Mouse (Mus musculus) CD4-positive, CD25-positive, alpha-beta regulatory T cell, adult 9 weeks (primary cell): ENCODE results near the gene Ccs. TPM values are rescaled to one million over a fixed set of nuclear protein-coding genes. Genes with fewer than 3 reads are reported as not detected.

Experiments used
- polyA plus RNA-seq: library from polyadenylated mRNA; unstranded; fragments of 100-300 nt; shearing (Covaris generic); gene quantifications from one replicate; pipeline ENCODE4 v1.2.1, GENCODE M21; 2017

Ccs gene
- polyA plus RNA-seq, result 165 TPM

DNA sequence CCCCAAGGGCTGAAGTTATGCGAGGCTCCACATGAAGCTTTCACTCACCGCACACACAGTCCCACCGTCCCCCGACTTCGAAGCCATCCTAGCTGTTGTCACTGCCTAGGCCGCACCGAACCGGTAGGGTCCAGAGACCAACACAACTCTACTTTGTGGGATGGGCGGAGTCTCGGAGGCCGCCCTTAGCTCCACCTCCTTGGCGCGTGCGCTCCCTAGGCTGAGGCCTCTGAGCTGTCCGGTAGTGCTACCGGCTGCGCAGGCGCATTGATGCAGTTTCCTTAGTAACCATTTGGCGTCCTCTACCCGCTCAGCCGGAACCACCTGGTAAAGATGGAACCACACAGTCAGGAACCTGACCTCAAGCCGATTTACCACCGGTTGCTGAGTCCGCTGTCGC is at the start of gene Ccs, which contains the start of gene Ccdc87:
Gene Ccs (minus strand): TSS at position 184 of the 400 bp plus-strand sequence.
Gene Ccdc87 (plus strand): TSS at position 218 of the 400 bp plus-strand sequence.

DNA sequence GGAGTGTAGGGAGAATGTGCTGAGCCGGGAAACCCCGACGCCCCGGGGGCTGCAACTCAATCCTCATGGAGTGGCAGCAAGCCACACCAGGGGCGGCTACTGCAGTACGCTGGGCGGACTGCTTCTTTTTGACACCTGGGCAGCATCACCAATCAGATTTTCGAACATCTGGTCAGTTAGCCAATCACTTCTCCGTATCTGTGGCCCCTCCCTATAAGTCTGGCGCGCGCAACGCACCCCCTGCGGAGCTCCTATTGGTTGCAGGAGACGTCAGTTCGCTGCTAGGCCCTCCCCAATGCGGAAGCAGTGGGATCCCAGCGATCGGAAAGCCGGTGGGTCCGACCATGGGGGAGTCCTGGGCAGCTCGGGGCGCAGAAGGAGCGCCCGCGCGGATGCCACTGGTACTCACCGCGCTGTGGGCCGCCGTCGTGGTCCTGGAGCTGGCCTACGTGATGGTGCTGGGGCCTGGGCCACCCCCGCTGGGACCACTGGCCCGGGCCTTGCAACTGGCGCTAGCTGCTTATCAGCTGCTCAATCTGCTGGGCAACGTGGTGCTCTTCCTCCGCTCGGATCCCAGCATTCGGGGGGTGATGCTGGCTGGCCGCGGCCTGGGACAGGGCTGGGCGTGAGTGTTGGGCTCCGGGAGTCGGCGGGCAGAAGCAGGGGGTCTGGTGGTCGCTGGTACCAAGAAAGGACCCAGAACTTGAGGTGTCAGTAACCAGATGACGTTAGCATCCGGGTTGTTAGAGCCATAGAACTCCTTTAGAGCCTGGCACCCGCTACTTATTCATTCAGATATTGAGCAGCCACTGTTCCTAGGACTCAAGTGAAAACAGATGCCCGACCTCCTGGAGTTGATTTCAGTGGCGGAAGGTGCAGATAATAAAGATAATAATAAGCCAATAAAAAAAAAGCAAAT is 39.5 kb upstream of the Ccs start, which contains the start of gene Zdhhc24:
Gene Zdhhc24 (plus strand): TSS at position 264 of the 919 bp plus-strand sequence.

DNA sequence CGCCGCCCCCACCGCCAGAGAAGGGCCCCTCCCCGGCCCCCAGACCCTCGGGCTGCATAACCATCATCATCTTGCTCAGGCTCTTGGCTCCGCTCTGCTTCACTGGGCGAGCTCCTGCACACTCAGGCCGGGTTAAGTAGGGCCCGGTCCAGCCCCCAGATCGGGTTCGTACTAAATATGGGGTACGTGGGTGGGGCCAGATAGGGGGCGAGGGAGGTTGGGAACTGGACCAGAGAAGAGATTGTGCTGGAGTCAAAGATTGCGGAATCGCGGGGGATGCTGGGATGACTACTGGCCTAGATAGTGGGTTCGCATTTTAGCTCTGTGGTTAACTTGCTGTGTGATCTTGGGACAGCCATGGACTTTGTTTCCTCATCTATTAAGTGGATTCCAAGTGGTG is 38.7 kb upstream of the Ccs start, which contains the start of gene Actn3:
Gene Actn3 (minus strand): TSS at position 125 of the 400 bp plus-strand sequence.

DNA sequence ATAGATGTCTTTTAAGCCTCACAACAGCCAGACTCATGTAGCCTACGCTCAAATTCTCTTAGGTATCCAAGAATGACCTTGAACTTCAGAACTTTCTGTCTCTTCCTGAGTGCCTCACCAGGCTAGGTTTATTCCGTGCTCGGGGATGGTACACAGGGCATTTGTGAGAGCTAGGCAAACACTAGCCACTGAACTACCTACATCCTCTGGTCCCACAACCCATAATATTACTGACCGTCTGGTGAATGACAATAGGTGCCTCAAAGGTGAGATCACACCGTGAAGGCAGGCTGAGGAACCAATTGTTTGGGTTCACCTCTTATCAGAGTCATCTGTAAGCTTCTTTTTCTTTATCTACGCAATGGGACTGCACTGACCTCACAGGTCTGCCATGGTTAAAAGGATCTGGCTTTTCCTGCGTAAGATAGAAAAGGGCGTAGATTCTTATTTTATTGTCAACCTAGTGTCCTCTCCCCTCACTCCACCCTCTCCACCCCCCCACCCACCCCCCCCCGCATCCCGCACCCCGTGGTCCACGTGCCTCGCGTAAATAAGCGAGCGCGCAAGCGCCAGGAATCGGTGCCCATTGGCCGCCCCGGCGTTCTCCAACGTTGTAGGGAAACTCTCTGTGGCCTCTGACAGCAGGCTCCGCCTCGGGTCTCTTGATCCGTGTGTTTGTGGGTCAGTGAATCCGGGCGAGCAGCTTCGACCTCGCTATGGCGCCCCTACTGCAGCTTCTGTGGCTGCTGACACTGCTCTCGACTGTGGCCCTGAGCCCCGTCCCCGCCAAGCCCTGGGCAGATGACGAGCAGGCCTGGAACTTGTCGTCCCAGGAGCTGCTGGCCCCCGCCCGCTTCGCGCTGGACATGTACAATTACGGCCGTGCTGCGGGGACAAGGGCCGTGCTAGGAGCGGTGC is 15.7 kb upstream of the Ccs start, which contains the start of gene Ctsf:
Gene Ctsf (plus strand): TSS at position 579 of the 918 bp plus-strand sequence.

DNA sequence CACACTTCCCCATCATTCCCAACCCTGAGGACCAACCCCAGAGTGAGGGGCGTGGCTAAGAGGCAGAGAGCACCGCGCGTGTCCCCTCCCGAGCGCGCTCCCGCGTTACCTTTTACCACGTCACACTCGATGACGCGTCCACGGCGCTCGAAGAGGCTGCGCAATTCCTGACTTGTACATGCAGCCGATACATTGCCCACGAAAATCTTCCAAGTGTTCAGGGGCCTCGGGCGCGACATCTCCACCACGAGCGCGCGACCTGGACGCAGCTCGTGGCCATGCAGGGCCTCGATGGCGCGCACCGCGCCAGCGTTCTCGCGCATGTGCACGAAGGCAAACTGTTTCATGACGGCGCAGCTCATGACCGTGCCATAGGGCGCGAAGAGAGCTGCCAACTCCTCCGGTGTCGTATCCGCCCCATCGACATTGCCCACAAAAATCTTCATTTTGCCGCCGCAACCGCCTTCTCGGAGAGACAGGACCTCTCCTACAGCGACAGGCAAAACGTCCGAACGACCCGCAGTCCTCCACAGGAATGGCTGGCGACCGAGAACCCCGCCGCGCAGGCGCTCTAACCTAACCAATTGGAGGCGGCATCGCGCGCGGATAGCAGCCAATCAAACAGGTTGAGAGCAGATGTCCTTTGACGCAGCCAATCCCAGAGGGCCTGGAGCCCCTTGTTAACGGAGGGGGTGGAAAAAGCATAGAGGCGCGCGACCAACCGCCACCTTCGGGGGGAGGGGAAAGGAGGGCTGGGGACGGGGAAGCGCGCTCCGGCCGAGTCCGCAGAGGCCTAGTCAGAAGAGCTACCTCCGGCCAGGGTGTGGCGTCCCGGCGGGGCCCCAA is 27.8 kb downstream of the Ccs start, which contains the start of the genes Gm21992 and Rbm14:
Gene Gm21992 (minus strand): TSS at position 550 of the 846 bp plus-strand sequence.
Gene Rbm14 (minus strand): TSS at position 572 of the 846 bp plus-strand sequence.

DNA sequence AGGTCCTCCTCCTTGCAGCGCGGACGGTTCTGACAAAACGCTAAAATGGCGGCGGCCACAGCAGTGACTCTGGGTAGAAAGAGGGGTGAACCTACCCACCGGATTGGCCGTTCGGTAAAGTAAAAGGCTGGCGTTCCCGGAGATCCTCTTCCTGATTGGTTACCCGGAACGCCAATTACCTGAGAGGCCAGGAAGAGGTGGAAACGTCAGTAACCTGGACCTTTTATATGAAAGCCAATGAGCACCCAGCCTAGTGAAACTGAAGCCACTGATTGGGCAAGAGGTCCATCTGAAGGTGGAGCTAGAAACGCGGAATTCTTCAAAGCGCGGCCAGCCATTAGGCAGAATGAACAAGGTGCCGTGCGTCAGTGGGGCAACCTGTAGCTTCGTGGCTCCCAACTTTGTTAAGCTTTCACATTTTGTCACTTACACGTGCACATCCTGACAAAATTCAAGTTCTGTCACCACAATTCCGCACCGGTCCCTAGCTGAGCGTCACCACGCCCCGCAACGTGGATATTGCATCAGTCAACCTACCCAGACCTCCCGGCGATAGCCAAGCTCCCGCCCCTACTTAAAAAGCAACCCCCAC is 45.2 kb downstream of the Ccs start, which contains the start of gene Rbm4:
Gene Rbm4 (minus strand): TSS at position 71 of the 592 bp plus-strand sequence.

Other genes with a start within 250 kb of the Ccs start
- gene Lrfn4, start 223.7 kb downstream of the Ccs start, polyA plus RNA-seq, result 0.12 TPM
- gene Rce1, start 213.7 kb downstream of the Ccs start, polyA plus RNA-seq, result 51.1 TPM
- gene Gm960, start 140.7 kb downstream of the Ccs start, polyA plus RNA-seq, result not detected
- 0.55 TPM for gene Sptbn2, start 128.2 kb downstream of the Ccs start, polyA plus RNA-seq
- gene Rbm4b, start 82.8 kb downstream of the Ccs start, polyA plus RNA-seq, result 52.1 TPM
- 58.4 TPM for gene Rbm4, start 45.4 kb downstream of the Ccs start, polyA plus RNA-seq
- 28.0 TPM for gene Gm21992, start 27.7 kb downstream of the Ccs start, polyA plus RNA-seq
- 67.0 TPM for gene Rbm14, start 27.7 kb downstream of the Ccs start, polyA plus RNA-seq
- gene Ccdc87, start within 50 bp of the Ccs start, polyA plus RNA-seq, result 0.09 TPM
- gene Ctsf, start 15.8 kb upstream of the Ccs start, polyA plus RNA-seq, result 4.7 TPM
- 0.12 TPM for gene Actn3, start 38.6 kb upstream of the Ccs start, polyA plus RNA-seq
- 5.9 TPM for gene Zdhhc24, start 39.3 kb upstream of the Ccs start, polyA plus RNA-seq
- gene Bbs1, start 67.3 kb upstream of the Ccs start, polyA plus RNA-seq, result 0.76 TPM
- 136 TPM for gene Dpp3, start 89.0 kb upstream of the Ccs start, polyA plus RNA-seq
- 0.53 TPM for gene Peli3, start 103.8 kb upstream of the Ccs start, polyA plus RNA-seq
- gene Mrpl11, start 122.8 kb upstream of the Ccs start, polyA plus RNA-seq, result 80.2 TPM
- gene Npas4, start 151.0 kb upstream of the Ccs start, polyA plus RNA-seq, result 1.1 TPM
- gene Slc29a2, start 184.5 kb upstream of the Ccs start, polyA plus RNA-seq, result 2.7 TPM
- 17.2 TPM for gene B4gat1, start 199.5 kb upstream of the Ccs start, polyA plus RNA-seq
- 1.9 TPM for gene AC124502.3, start 199.6 kb upstream of the Ccs start, polyA plus RNA-seq
- 109 TPM for gene Brms1, start 202.0 kb upstream of the Ccs start, polyA plus RNA-seq
- gene Rin1, start 211.1 kb upstream of the Ccs start, polyA plus RNA-seq, result 0.30 TPM
- gene Cd248, start 228.7 kb upstream of the Ccs start, polyA plus RNA-seq, result not detected
- not detected for gene Tmem151a, start 246.2 kb upstream of the Ccs start, polyA plus RNA-seq
- gene Yif1a, start 249.2 kb upstream of the Ccs start, polyA plus RNA-seq, result 86.1 TPM